Mouse (Mus musculus) midbrain, embryonic 16.5 days (tissue): ENCODE results near the gene Spata33. TPM values are rescaled to one million over a fixed set of nuclear protein-coding genes. Genes with fewer than 3 reads are reported as not detected.
A peak's percentile ranks its signal among the peaks of the same experiment; 100 is the strongest.
"Not testable (repeated sequence)": the region's sequence is repeated elsewhere in the genome, so short reads cannot be mapped to it uniquely, and the experiment has no call there.

Experiments used
- ATAC-seq: fragments of 200-750 bp; cut with Nextera tagmentation; 2 replicates; pipeline ENCODE4 v1.8.0; 2017; ENCODE audit warnings: moderate TSS enrichment
- H3K27ac ChIP-seq: fragments of 300-500 bp; sonication (generic); 2 replicates; pipeline ENCODE4 v1.5.1; 2014; ENCODE audit warnings: mild to moderate bottlenecking, low read length, mixed read lengths
- H3K27me3 ChIP-seq: fragments of 300-500 bp; sonication (generic); 2 replicates; pipeline ENCODE4 v1.6.1; 2014; ENCODE audit warnings: low read depth, low read length, mixed read lengths; ENCODE audit not compliant: control insufficient read depth, insufficient read depth
- H3K36me3 ChIP-seq: fragments of 300-500 bp; sonication (generic); 2 replicates; pipeline ENCODE4 v1.6.1; 2014; ENCODE audit warnings: mild to moderate bottlenecking, low read length, moderate library complexity, mixed read lengths; ENCODE audit not compliant: control insufficient read depth, insufficient read depth
- H3K4me1 ChIP-seq: fragments of 300-500 bp; sonication (generic); 2 replicates; pipeline ENCODE4 v1.6.1; 2014; ENCODE audit warnings: mild to moderate bottlenecking, low read length, mixed read lengths; ENCODE audit not compliant: control insufficient read depth, insufficient read depth
- H3K4me2 ChIP-seq: fragments of 300-500 bp; sonication (generic); 2 replicates; pipeline ENCODE4 v1.6.1; 2014; ENCODE audit warnings: mild to moderate bottlenecking, low read length, mixed read lengths
- H3K4me3 ChIP-seq: fragments of 300-500 bp; sonication (generic); 2 replicates; pipeline ENCODE4 v1.5.1; 2014; ENCODE audit warnings: low read depth, mild to moderate bottlenecking, low read length, moderate library complexity, mixed read lengths
- H3K9ac ChIP-seq: fragments of 300-500 bp; sonication (generic); 2 replicates; pipeline ENCODE4 v1.6.1; 2014; ENCODE audit warnings: low read depth, low read length, mixed read lengths
- H3K9me3 ChIP-seq: fragments of 300-500 bp; sonication (generic); replicated peaks from 2 replicates; pipeline ENCODE4 v1.6.1; 2014; ENCODE audit warnings: mild to moderate bottlenecking, low read length, mixed read lengths; ENCODE audit not compliant: control insufficient read depth, poor library complexity, severe bottlenecking
- WGBS: fragments of 180-500 bp; shearing (Covaris S2); extraction: QIAGEN DNeasy Blood & Tissue Kit; methylation state at CpG from one replicate; pipeline ENCODE4 v1.1.7; 2014; 5-methylcytosine and 5-hydroxymethylcytosine counted together
- polyA plus RNA-seq: library from polyadenylated mRNA; unstranded; fragments of >200 nt; fragmentation: Nextera tagmentation; extraction: Ambion mirVana; gene quantifications from 2 replicates; pipeline ENCODE4 v1.2.1, GENCODE M21; 2015

Gene Spata33
- polyA plus RNA-seq, result 7.0 and 8.5 TPM in 2 replicates

DNA sequence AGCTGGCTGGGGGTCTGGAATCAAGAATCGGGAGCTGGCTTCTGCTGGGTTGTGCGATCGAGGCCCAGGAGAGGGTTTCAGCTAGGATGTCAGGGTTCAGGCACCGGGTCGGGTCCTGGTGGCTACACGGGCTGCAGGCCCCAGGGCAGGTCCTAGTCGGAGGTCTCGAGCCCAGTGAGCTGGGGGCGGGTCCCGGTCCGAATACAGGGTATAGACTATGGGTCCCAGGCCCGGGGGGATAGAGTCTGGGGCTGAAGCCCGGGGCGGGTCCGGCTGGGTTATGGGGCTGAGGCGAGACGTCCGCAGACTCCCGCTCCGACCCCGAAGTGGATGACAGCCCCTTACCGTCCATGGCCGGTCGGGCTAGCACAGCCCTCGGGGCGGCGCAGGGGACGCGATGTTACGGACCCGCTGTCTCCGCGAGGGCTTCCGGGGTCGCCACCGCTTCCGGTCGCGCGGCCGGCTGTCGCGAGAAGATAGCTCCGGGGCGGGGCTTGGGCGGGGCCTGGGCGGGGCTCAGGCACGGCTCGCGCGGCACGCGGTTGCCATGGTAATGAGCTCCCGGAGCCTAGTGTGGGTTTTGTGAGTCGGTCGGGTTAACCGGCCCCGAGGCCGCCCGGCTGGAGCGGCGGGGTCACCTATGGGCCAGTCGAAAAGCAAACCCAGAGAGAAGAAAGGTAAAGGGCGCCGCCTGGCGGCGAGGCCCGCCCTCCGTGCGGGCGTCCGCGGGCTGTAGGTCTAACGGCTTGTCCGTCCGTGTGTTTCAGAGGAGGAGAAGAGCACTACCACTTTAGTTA, at the start of gene Spata33, which contains the start of gene Chmp1a:
Gene Spata33, plus strand, starts transcription at position 512 of the 797 bp plus-strand sequence.
Gene Chmp1a, minus strand, starts transcription at position 443 of the 797 bp plus-strand sequence.
- peak; percentile 94 for ATAC-seq
- Histone ChIP-seq H3K4me1 (peaks cover 20% of the 10 kb centered on the region), H3K4me2 (peak within 1 kb of the TSS; percentile 98), H3K27me3 (no peaks in the 10 kb centered on the region), H3K36me3 (peaks cover 10% of the 10 kb centered on the region), H3K9me3 (no peaks in the 10 kb centered on the region), H3K9ac (peak within 1 kb of the TSS; percentile 84), H3K4me3 (peak within 1 kb of the TSS; percentile 63), H3K27ac (peak within 1 kb of the TSS; percentile 50)
- 1% methylated on average over 73 of the region's 76 CpGs for WGBS

DNA sequence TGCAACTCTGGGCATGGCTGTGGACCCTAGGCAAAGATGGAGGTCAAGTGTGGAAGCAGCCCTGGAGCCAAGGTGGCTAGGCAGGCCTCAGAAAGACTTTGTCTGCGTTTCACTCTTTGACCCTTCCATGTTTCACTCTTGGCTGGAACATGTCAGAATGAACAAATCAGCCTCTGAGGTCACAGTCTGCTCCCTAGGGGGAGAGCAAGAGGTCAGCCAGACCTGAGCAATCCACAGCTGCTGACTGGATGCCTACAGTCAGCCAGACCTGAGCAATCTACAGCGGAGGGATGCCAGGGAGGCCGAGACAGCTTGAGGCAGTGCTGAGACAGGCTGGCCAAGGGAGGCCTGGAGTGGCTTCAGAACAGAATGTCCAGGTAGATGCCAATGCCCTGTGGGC, 31.2 kb upstream of the Spata33 start:
- Histone ChIP-seq H3K4me1 (no peaks in the 10 kb centered on the region), H3K9ac (no peak overlapping the region), H3K27me3 (no peaks in the 10 kb centered on the region), H3K4me3 (no peak overlapping the region), H3K9me3 (peaks cover 3% of the 10 kb centered on the region; the same call in 1 of the 2 replicates), H3K27ac (no peak overlapping the region), H3K36me3 (no peaks in the 10 kb centered on the region), H3K4me2 (no peak overlapping the region)
- 82% methylated on average over 3 of the region's 3 CpGs for WGBS
- no peak for ATAC-seq

DNA sequence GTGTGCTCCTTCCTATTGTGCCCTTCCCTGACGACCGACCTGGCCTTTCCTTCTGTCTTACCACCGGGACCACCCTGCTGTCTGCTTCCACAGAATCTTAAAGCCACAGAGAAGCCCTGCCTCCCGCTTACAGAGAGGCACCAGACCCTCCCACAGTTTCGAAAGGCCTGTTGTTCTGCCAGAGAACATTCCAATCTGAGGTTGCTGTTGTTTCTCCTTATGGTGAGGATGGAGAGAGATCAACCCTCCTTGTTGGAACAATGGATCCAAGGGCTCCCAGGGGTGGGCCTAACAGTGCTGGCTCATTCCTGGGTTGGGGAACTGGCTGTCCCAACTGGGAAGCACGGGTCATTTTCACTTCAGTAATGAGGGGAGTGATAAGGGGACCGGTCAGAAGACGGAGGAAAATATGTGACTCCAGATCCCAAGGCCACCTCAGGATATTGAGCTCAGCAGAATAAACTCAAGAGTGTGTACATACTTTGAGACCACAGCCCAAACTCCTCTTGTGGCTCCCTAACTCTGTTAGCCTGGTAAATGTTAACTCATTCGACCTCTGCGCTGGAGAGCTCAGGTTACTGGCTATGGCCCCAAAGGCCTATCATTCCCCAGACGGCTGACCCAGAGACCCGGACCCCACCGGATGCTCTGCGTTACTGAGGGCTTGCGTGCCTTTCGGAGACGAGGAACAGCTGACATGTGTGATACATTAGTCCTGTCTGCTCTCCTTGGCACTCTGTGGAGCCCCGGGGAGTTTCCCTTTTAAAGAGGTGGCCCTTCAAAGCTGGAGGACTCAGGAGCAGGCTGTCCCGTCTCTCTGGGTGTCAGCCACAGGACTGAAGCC, 26.8 kb upstream of the Spata33 start, which contains the start of gene Dpep1:
Gene Dpep1, plus strand, starts transcription at position 677 of the 844 bp plus-strand sequence.
- Histone ChIP-seq H3K27me3 (no peaks in the 10 kb centered on the region), H3K36me3 (no peaks in the 10 kb centered on the region), H3K4me2 (no peak within 1 kb of the TSS), H3K4me3 (no peak within 1 kb of the TSS), H3K9ac (no peak within 1 kb of the TSS), H3K27ac (no peak within 1 kb of the TSS), H3K4me1 (no peaks in the 10 kb centered on the region), H3K9me3 (no peaks in the 10 kb centered on the region)
- ATAC-seq, result no peak
- 54% methylated on average over 19 of the region's 19 CpGs for WGBS

- Histone ChIP-seq H3K4me3 (no peak overlapping the region), H3K27ac (no peak overlapping the region), H3K9ac (no peak overlapping the region), H3K4me1 (no peaks in the 10 kb centered on the region), H3K4me2 (no peak overlapping the region), H3K27me3 (no peaks in the 10 kb centered on the region), H3K9me3 (no peaks in the 10 kb centered on the region), H3K36me3 (no peaks in the 10 kb centered on the region)
- 79% methylated on average over 2 of the region's 2 CpGs for WGBS
- ATAC-seq, result no peak
These were observed 24.6 kb upstream of the Spata33 start for GRCm38 (mm10) chr8:123188006-123188405.

- ATAC-seq, result no peak
- Histone ChIP-seq H3K36me3 (no peaks in the 10 kb centered on the region), H3K4me2 (no peak overlapping the region), H3K4me3 (no peak overlapping the region), H3K9ac (no peak overlapping the region), H3K27me3 (no peaks in the 10 kb centered on the region), H3K9me3 (no peaks in the 10 kb centered on the region), H3K4me1 (no peaks in the 10 kb centered on the region), H3K27ac (no peak overlapping the region)
- WGBS, result 72% methylated on average over 7 of the region's 7 CpGs
These were observed 23.8 kb upstream of the Spata33 start for GRCm38 (mm10) chr8:123188841-123189240.

DNA sequence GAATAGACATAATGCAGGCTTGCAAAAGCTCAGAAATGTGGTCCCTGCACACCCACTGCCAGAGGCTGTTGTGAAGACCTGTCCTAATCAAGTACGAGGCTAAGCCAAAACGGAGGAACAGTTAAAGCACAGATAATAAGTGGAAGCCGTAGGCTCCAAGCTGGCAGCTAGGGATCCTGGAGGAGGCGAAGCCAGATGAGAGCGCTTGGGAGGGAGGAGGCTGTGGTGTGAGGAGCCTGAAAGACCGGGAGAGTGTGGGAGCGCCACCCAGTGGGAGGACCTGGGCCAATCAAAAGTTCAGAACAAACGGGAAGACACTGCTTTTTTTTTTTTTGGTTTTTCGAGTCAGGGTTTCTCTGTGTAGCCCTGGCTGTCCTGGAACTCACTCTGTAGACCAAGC, 22.0 kb upstream of the Spata33 start:
- H3K9me3 ChIP-seq, result no peaks in the 10 kb centered on the region
- no peaks in the 10 kb centered on the region for H3K27me3 ChIP-seq
- H3K9ac ChIP-seq, result no peak overlapping the region
- no peak overlapping the region for H3K27ac ChIP-seq
- H3K4me1 ChIP-seq, result no peaks in the 10 kb centered on the region
- 1% methylated on average over 9 of the region's 9 CpGs for WGBS
- H3K36me3 ChIP-seq, result no peaks in the 10 kb centered on the region
- no peak overlapping the region for H3K4me3 ChIP-seq
- ATAC-seq, result 0 out of 2 replicates have a peak, but pooled peaks have one; percentile 51
- H3K4me2 ChIP-seq, result no peak overlapping the region

GRCm38 (mm10) chr8:123191908-123192307, 20.7 kb upstream of the Spata33 start:
- H3K9me3 ChIP-seq, result no peaks in the 10 kb centered on the region
- no peaks in the 10 kb centered on the region for H3K36me3 ChIP-seq
- ATAC-seq, result no peak
- H3K9ac ChIP-seq, result no peak overlapping the region
- H3K27me3 ChIP-seq, result no peaks in the 10 kb centered on the region
- no peak overlapping the region for H3K27ac ChIP-seq
- 63% methylated on average over 8 of the region's 8 CpGs for WGBS
- no peaks in the 10 kb centered on the region for H3K4me1 ChIP-seq
- no peak overlapping the region for H3K4me3 ChIP-seq
- no peak overlapping the region for H3K4me2 ChIP-seq

DNA sequence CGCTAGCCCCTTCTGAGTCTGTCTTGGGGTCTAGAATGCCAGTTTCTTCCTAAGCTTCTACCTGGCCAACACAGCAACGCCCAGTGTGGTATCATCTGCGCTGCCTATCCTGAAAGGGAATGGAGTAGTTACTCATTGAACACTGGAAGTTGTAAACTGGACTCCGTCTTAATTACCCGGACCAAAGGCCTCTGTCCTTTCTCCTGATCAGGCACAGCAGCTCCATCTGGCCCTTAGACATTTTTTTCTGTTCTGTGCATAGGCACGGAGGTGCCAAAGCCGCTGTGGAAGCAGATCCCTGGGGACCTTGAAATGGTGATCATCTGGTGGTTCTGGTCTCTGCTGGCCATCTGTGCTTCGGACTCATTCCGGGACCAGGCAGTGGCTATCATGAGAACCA, 18.9 kb upstream of the Spata33 start:
- no peak overlapping the region for H3K4me2 ChIP-seq
- H3K27me3 ChIP-seq, result no peaks in the 10 kb centered on the region
- H3K36me3 ChIP-seq, result no peaks in the 10 kb centered on the region
- no peaks in the 10 kb centered on the region for H3K9me3 ChIP-seq
- H3K9ac ChIP-seq, result no peak overlapping the region
- ATAC-seq, result no peak
- no peak overlapping the region for H3K27ac ChIP-seq
- no peaks in the 10 kb centered on the region for H3K4me1 ChIP-seq
- WGBS, result 88% methylated on average over 9 of the region's 9 CpGs
- no peak overlapping the region for H3K4me3 ChIP-seq

DNA sequence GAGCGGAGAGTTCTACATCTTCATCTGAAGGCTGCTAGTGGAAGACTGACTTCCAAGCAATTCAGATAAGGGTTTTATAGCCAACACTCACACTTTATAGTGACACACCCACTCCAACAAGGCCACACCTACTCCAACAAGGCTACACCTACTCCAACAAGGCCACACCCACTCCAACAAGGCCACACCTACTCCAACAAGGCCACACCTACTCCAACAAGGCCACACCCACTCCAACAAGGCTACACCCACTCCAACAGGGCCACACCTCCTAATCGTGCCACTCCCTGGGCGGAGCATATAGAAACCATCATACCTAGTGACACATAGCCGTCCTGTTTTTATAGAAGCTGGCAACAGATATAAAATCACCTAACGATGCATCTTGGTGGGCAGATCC, 15.6 kb upstream of the Spata33 start:
- H3K4me3 ChIP-seq, H3K36me3 ChIP-seq, H3K9ac ChIP-seq, H3K27me3 ChIP-seq, H3K4me2 ChIP-seq, H3K27ac ChIP-seq, ATAC-seq, H3K4me1 ChIP-seq, H3K9me3 ChIP-seq: not testable (repeated sequence)
- WGBS, result 74% methylated on average over 5 of the region's 5 CpGs
